Mouse (Mus musculus) small intestine, adult 2 months (tissue): ENCODE data around the gene Tmem270. TPM values are rescaled to one million over a fixed set of nuclear protein-coding genes. Genes with fewer than 3 reads are reported as not detected.

ENCODE experiments used
- H3K27ac ChIP-seq: fragments of 200-500 bp; 2 replicates; pipeline ENCODE4 v1.5.1; 2012; ENCODE audit warnings: low read depth, low read length, control low read depth, inconsistent platforms; ENCODE audit not compliant: insufficient read depth
- H3K27me3 ChIP-seq: fragments of 200-500 bp; 2 replicates; pipeline ENCODE4 v1.6.1; 2012; ENCODE audit warnings: mild to moderate bottlenecking, moderate library complexity, low read length, inconsistent platforms; ENCODE audit not compliant: control insufficient read depth, insufficient read depth
- H3K36me3 ChIP-seq: fragments of 200-500 bp; 2 replicates; pipeline ENCODE4 v1.6.1; 2012; ENCODE audit warnings: mild to moderate bottlenecking, low read length, control low read depth, inconsistent platforms; ENCODE audit not compliant: control insufficient read depth, insufficient read depth
- H3K4me1 ChIP-seq: fragments of 200-500 bp; 2 replicates; pipeline ENCODE4 v1.6.1; 2012; ENCODE audit warnings: low read length, inconsistent platforms, mixed read lengths; ENCODE audit not compliant: control insufficient read depth, insufficient read depth, insufficient read length
- H3K4me3 ChIP-seq: fragments of 200-500 bp; 2 replicates; pipeline ENCODE4 v1.5.1; 2012; ENCODE audit warnings: low read depth, mild to moderate bottlenecking, control low read depth, inconsistent platforms, low read length, moderate library complexity
- CTCF ChIP-seq: fragments of 200-500 bp; IDR thresholded peaks from 2 replicates; pipeline ENCODE4 v1.5.1; 2012; ENCODE audit warnings: low read depth, mild to moderate bottlenecking, control low read depth, inconsistent platforms, low read length, moderate library complexity, mixed read lengths; ENCODE audit not compliant: insufficient replicate concordance, insufficient read length; ENCODE audit errors: extremely low read depth
- POLR2A ChIP-seq: fragments of 200-500 bp; IDR thresholded peaks from 2 replicates; pipeline ENCODE4 v1.6.1; 2012; ENCODE audit warnings: low read depth, mild to moderate bottlenecking, control low read depth, inconsistent platforms, low read length, moderate library complexity
- WGBS: fragments of 180-500 bp; shearing (Covaris S2); methylation state at CpG from one replicate; pipeline ENCODE4 v1.1.7; 2018; 5-methylcytosine and 5-hydroxymethylcytosine counted together
- polyA plus RNA-seq: library from polyadenylated mRNA; depleted of rRNA; stranded (reverse); fragments of >200 nt; gene quantifications from 2 replicates; pipeline ENCODE4 v1.2.3, GENCODE M21; 2012

The Tmem270 gene
- polyA plus RNA-seq, 1 experiment = not detected

DNA sequence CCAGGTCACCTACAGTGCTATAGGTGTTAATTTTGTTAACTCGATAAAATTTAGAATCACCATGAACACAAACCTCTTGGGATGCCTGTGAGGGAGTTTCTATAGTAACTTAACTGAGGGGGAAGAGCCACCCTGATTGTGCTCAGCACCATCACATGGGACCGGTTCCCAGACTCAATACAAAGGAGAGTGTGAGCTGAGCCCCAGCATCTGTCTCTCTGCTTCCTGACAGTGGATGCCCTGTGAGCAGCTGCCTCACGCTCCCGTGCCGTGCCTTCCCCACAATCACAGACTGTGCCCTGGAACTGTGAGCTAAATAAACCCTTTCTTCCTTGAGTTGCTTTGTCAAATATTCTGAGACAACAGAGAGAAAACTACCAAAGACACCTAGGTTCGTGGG lies 16.6 kb upstream of the Tmem270 start:
- TF ChIP-seq POLR2A (no peak), CTCF (no peak)
- Histone ChIP-seq H3K27ac (no peak overlapping the region), H3K36me3 (no peaks in the 10 kb centered on the region), H3K4me1 (no peaks in the 10 kb centered on the region), H3K4me3 (no peak overlapping the region), H3K27me3 (no peaks in the 10 kb centered on the region)
- 54% methylated on average over 6 of the region's 6 CpGs for WGBS

DNA sequence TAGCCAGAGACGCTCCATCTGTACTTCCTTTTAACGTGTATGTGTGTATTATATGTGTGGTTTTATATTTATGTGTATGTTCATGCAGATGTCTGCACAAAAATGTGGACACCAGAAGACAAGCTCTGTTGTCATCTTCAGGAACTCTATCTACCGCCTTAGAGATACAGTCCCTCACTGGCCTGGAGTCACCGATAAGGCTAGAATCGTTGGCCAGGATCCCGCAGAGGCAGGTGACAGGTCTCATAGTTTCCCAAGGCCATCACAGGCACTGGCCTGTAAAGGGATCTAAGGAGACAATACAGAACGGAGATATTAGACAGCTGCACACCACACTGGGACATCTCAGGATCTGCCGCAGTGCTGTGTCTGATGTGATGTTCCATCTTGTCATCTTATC lies 14.6 kb upstream of the Tmem270 start:
- no peak for TF ChIP-seq CTCF
- Histone ChIP-seq H3K27me3 (no peaks in the 10 kb centered on the region), H3K36me3 (no peaks in the 10 kb centered on the region), H3K4me3 (no peak overlapping the region), H3K27ac (no peak overlapping the region), H3K4me1 (no peaks in the 10 kb centered on the region)
- WGBS = 85% methylated on average over 8 of the region's 8 CpGs

DNA sequence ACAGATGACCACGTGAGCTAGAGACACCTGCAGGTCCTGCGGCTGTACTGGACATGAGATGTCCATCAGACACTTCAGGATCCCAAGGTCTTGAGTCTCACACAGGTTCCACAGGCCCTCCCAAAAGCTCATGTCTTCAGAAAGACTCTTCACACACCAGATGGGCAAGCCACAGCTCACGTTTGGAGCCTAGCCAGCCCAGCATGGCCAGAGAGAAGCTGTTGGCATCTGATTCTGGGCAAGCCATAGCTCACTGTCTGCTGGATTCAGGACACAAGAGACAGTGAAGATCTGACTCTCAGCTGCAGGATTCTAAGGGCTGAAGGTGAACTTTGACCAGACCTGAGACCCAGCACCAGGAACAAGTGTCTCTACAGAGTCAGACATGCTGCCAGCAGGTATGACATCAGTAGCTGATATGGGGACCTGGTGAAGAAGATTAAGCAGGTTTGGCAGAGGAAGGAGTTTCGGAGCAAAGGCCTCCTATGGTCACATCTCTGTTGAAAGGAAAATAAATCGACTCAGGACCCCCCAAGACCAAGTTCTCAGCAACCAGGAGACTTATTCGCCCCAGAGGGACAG lies 13.7 kb upstream of the Tmem270 start:
- H3K27ac ChIP-seq = no peak overlapping the region
- WGBS = 62% methylated on average over 6 of the region's 6 CpGs
- no peaks in the 10 kb centered on the region for H3K27me3 ChIP-seq
- no peak overlapping the region for H3K4me3 ChIP-seq
- H3K4me1 ChIP-seq = no peaks in the 10 kb centered on the region
- TF ChIP-seq POLR2A = no peak
- H3K36me3 ChIP-seq = no peaks in the 10 kb centered on the region

DNA sequence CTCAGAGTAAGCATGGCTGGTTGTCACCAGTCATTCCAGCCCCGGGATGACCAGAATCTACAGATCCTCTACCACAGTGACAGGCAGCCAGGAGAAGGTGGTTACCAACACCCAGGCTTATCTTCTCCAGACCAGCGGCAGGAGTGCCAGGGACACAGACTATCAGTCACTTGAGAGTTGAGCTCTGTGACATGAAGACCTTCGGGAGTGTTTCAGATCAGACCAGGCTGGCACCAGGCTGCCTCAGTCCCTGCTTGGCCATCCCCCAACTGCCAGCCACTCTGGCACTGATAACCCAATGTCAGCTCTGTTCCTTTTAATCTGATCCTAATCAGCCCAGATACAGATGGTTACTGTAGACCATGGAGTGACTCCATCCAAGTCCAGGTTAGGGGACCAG lies 12.6 kb upstream of the Tmem270 start:
- Histone ChIP-seq H3K4me3 (no peak overlapping the region), H3K27me3 (no peaks in the 10 kb centered on the region), H3K27ac (no peak overlapping the region), H3K4me1 (no peaks in the 10 kb centered on the region), H3K36me3 (no peaks in the 10 kb centered on the region)
- TF ChIP-seq POLR2A (no peak), CTCF (no peak)
- WGBS = 80% methylated on average over 3 of the region's 3 CpGs

DNA sequence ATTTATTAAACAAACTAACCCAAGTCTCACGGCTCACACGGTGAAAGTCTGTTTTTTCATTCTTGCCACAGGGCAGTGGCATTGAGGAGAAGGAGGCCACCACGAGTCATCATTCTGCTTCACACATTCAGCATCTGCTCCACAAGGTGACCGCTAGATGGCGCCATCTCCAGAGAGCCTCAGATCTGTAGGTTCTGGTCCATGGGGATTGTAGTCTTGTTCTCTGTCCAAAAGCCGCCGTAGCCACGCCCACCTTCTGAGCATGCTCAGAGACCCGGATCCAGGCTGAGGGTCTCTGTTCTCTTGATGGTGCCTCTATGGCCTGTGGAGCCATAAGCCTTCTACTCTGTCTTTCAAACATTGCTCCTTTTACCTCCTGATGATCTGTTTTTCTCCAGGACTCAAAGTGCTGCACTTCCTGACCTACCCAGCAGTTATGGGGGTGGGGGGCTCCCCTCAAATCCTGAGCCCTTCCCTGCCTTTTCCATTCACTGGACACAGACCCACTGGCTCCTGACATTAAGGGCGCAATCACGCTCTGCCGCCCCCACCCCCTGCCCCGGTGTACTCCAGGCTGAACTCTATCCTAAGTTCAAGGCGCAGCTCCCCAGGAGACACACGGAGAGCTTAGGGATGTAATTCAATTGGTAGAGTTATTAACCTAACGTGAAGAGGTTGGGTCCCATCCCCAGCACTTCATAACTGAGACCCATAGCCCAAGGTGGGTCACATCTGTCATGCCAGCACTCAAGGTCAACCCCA lies 11.7 kb upstream of the Tmem270 start:
- no peak overlapping the region for H3K27ac ChIP-seq
- H3K4me3 ChIP-seq = no peak overlapping the region
- no peaks in the 10 kb centered on the region for H3K4me1 ChIP-seq
- WGBS = 43% methylated on average over 16 of the region's 16 CpGs
- H3K27me3 ChIP-seq = no peaks in the 10 kb centered on the region
- TF ChIP-seq POLR2A (no peak), CTCF (peak; percentile 73; the same call in 1 of the 2 replicates)
- H3K36me3 ChIP-seq = no peaks in the 10 kb centered on the region

DNA sequence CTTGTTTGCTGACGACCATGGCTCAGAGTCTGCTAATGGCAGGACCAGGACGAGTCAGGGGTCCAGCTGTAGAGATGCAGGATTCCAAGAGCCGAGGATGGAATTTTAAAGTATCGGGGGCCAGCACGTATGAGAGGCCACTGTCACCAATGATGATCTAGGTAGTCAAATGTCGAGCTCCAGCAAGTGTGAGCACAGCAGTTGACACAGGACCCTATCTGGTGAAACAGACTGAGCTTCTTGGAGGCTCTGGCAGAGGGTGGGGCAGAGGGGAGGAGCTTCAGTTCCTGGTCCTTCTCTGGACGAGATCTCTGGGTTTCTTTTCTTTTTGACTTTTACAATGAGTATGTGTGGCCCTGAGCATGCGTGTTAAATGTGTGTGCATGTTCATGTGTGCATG lies 8.8 kb upstream of the Tmem270 start, which contains the start of gene Cldn13:
Gene Cldn13, minus strand, starts transcription at position 216 of the 400 bp plus-strand sequence.
- Histone ChIP-seq H3K27me3 (no peaks in the 10 kb centered on the region), H3K27ac (no peak within 1 kb of the TSS), H3K4me3 (no peak within 1 kb of the TSS), H3K4me1 (no peaks in the 10 kb centered on the region), H3K36me3 (no peaks in the 10 kb centered on the region)
- 72% methylated on average over 8 of the region's 8 CpGs for WGBS
- no peak for TF ChIP-seq POLR2A
- TF ChIP-seq CTCF = no peak

DNA sequence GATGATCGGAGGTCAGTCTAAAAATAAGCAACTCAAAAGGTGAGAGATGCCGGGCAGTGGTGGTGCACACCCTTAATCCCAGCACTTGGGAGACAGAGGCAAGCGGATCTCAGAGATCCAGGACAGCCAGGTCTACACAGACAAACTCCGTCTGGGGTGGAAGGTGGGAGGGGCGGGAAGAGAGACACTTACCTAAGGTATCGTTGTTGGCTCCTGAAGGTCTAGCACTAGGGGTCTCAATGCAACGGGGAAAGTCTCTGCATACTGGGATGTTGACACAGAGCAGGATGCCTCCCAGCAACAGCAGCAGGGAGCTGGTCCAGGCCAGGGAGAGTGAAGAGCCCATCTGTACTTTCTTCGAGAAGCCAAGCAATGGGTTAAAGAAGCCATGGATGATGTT lies 8.0 kb upstream of the Tmem270 start:
- Histone ChIP-seq H3K27ac (no peak overlapping the region), H3K4me1 (no peaks in the 10 kb centered on the region), H3K27me3 (no peaks in the 10 kb centered on the region), H3K4me3 (no peak overlapping the region), H3K36me3 (no peaks in the 10 kb centered on the region)
- TF ChIP-seq CTCF (no peak), POLR2A (no peak)
- 72% methylated on average over 8 of the region's 8 CpGs for WGBS

DNA sequence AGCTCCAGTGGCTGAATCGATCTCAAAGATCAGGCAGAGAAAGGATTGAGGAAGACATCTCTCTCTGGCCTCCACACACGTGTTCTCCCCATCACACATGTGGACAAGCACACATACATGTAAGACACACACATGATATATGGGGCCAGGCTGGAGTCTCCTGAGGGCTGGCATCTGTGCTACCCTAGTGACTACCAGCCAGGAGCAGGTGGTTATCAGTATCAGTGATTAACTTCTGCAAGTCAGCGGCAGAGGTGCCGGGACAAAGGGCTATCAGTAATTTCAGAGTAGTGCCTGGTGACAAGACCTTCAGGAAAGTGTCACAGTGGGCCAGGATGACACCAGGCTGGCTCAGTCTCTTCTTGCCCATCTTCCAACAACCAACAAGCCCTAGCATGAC lies 7.2 kb upstream of the Tmem270 start:
- Histone ChIP-seq H3K27me3 (no peaks in the 10 kb centered on the region), H3K4me1 (no peaks in the 10 kb centered on the region; the same call in 1 of the 2 replicates), H3K36me3 (no peaks in the 10 kb centered on the region), H3K4me3 (no peak overlapping the region), H3K27ac (no peak overlapping the region)
- no peak for TF ChIP-seq CTCF
- no peak for TF ChIP-seq POLR2A
- 51% methylated on average over 4 of the region's 4 CpGs for WGBS
